Mouse (Mus musculus) myocyte (in vitro differentiated cells): Measurements from ENCODE around the gene Gm10053.

Experiments
- POLR2A ChIP-seq: IDR thresholded peaks from one replicate; pipeline ENCODE4 v1.6.1; 2011; ENCODE audit warnings: low read depth, mild to moderate bottlenecking, control low read depth, moderate library complexity; ENCODE audit not compliant: insufficient read length
- USF1 ChIP-seq: IDR thresholded peaks from one replicate; pipeline ENCODE4 v1.6.1; 2011; ENCODE audit warnings: low read depth, mild to moderate bottlenecking, control low read depth, moderate library complexity

DNA sequence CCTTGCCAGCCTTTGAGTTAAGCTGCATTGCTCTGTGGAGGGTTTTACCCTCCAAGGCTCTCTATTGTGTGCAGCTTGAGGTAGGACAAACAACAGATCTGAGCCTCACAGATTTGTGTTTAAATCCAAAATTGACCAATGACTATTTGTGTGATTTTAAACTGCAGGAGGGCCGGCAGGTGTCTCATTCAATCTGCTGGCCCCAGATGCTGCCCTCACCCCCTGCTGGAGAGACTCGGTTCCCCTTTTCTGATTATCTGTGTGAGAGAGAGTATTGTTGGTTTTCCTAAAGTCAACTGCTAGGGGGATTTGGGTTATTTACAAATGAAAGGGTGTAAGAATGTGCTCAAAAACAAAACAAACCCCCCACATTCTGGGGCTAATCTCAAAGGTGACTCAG lies 26.8 kb downstream of the Gm10053 start:
- no peak for TF ChIP-seq USF1
- TF ChIP-seq POLR2A: no peak
